Mouse (Mus musculus) embryonic fibroblast, embryonic 13.5 days (primary cell): ENCODE data around the gene Cpz.

Experiments used
- CTCF ChIP-seq: IDR thresholded peaks from 2 replicates; pipeline ENCODE4 v1.5.1; 2011; ENCODE audit warnings: mild to moderate bottlenecking, control low read depth, low read length, moderate library complexity, borderline replicate concordance; ENCODE audit not compliant: insufficient read depth
- POLR2A ChIP-seq: IDR thresholded peaks from 2 replicates; pipeline ENCODE4 v1.6.1; 2011; ENCODE audit warnings: low read depth, mild to moderate bottlenecking, control low read depth, low read length, moderate library complexity

GRCm38 (mm10) chr5:35557946-35558621 is 32.6 kb upstream of the Cpz start:
- no peak for TF ChIP-seq POLR2A
- no peak for TF ChIP-seq CTCF
